In genomic region chr15:81480977-81481379, GRCm38 (mm10) we compare ENCODE assay signal across 8 mouse cellular contexts. TPM values are rescaled to one million over a fixed set of nuclear protein-coding genes. Genes with fewer than 3 reads are reported as not detected.
DNase-seq lines count a peak whose midpoint lies in the region; ATAC-seq and TF ChIP-seq lines count a peak whose summit lies in the region.

No protein-coding gene starts in this region.

- TF ChIP-seq CTCF in gastrocnemius, adult 2 months (IDR thresholded peaks at IDR 0.05), result no peak
- TF ChIP-seq CTCF in liver, adult 2 months (IDR thresholded peaks at IDR 0.05; ENCODE audit: low read depth, low read length), result no peak
- TF ChIP-seq CTCF in midbrain, postnatal 0 days (IDR thresholded peaks at IDR 0.05), result no peak
- TF ChIP-seq CTCF in thymus, adult 2 months (IDR thresholded peaks at IDR 0.05; ENCODE audit: borderline replicate concordance, control insufficient read depth, extremely low read depth, insufficient read depth, low read length, poor library complexity), result no peak

- no peaks in the 10 kb centered on the region for H3K36me3 ChIP-seq in hindbrain, embryonic 15.5 days
- H3K36me3 ChIP-seq in liver, adult 2 months (ENCODE audit: control insufficient read depth, insufficient read depth, low read length), result no peaks in the 10 kb centered on the region
- no peaks in the 10 kb centered on the region for H3K36me3 ChIP-seq in midbrain, postnatal 0 days (ENCODE audit: insufficient read depth, low read length)
- no peaks in the 10 kb centered on the region for H3K36me3 ChIP-seq in thymus, adult 2 months (ENCODE audit: control insufficient read depth, insufficient read depth, low read length)

- no peaks in the 10 kb centered on the region for H3K9me3 ChIP-seq in hindbrain, embryonic 15.5 days
- no peaks in the 10 kb centered on the region for H3K9me3 ChIP-seq in midbrain, postnatal 0 days (ENCODE audit: low read length)

- 0 out of 2 replicates have a peak, but pooled peaks have one; percentile 23 for TF ChIP-seq POLR2A in liver, adult 2 months (IDR thresholded peaks at IDR 0.05; ENCODE audit: extremely low read depth, insufficient read depth, low read length)
- TF ChIP-seq POLR2A in thymus, adult 2 months (IDR thresholded peaks at IDR 0.05; ENCODE audit: control insufficient read depth, extremely low read depth, insufficient read depth, low read length, poor library complexity), result no peak

- H3K27ac ChIP-seq in gastrocnemius, adult 2 months, result no peak overlapping the region
- H3K27ac ChIP-seq in brown adipose tissue, adult 24 weeks (replicated peaks; ENCODE audit: low read depth, low read length), result no peak overlapping the region; the same call in 1 of the 2 replicates
- no peak overlapping the region for H3K27ac ChIP-seq in hindbrain, embryonic 15.5 days (replicated peaks)
- H3K27ac ChIP-seq in liver, adult 2 months (replicated peaks; ENCODE audit: insufficient read depth, low read depth, low read length), result no peak overlapping the region
- no peak overlapping the region for H3K27ac ChIP-seq in midbrain, postnatal 0 days (ENCODE audit: low read depth, low read length)
- H3K27ac ChIP-seq in thymus, adult 2 months (ENCODE audit: control insufficient read depth, insufficient read depth, low read length), result no peak overlapping the region

- H3K4me2 ChIP-seq in hindbrain, embryonic 15.5 days, result peak overlapping the region; percentile 50
- peak overlapping the region; percentile 43; the same call in 1 of the 2 replicates for H3K4me2 ChIP-seq in midbrain, postnatal 0 days (ENCODE audit: low read depth, low read length, poor library complexity, severe bottlenecking)

- H3K4me3 ChIP-seq in gastrocnemius, adult 2 months, result peak overlapping the region; percentile 70
- peak overlapping the region; percentile 58 for H3K4me3 ChIP-seq in brown adipose tissue, adult 24 weeks (ENCODE audit: insufficient read depth, low read depth, low read length)
- H3K4me3 ChIP-seq in hindbrain, embryonic 15.5 days, result peak overlapping the region; percentile 21
- H3K4me3 ChIP-seq in liver, adult 2 months (ENCODE audit: insufficient read depth, low read depth, low read length), result peak overlapping the region; percentile 57
- no peak overlapping the region for H3K4me3 ChIP-seq in midbrain, postnatal 0 days (ENCODE audit: low read depth, low read length)
- H3K4me3 ChIP-seq in thymus, adult 2 months (ENCODE audit: control insufficient read depth, insufficient read depth, low read length), result peak overlapping the region; percentile 54

- H3K9ac ChIP-seq in hindbrain, embryonic 15.5 days, result no peak overlapping the region
- H3K9ac ChIP-seq in liver, adult 2 months (ENCODE audit: low read depth, low read length), result peak overlapping the region; percentile 52
- no peak overlapping the region for H3K9ac ChIP-seq in midbrain, postnatal 0 days (replicated peaks; ENCODE audit: low read length, poor library complexity, severe bottlenecking)

- peaks cover 2% of the 10 kb centered on the region; the same call in 1 of the 2 replicates for H3K4me1 ChIP-seq in brown adipose tissue, adult 24 weeks (ENCODE audit: control insufficient read depth, insufficient read depth, insufficient read length, low read length)
- H3K4me1 ChIP-seq in hindbrain, embryonic 15.5 days (replicated peaks), result peaks cover 5% of the 10 kb centered on the region; the same call in 1 of the 2 replicates
- H3K4me1 ChIP-seq in liver, adult 2 months (ENCODE audit: control insufficient read depth, insufficient read depth, low read length), result 0 out of 2 replicates have a peak, but pooled peaks cover 1% of the 10 kb centered on the region
- H3K4me1 ChIP-seq in midbrain, postnatal 0 days (ENCODE audit: insufficient read depth, low read length), result no peaks in the 10 kb centered on the region
- peaks cover 10% of the 10 kb centered on the region for H3K4me1 ChIP-seq in thymus, adult 2 months (replicated peaks; ENCODE audit: control insufficient read depth, insufficient read depth, low read length)

- H3K27me3 ChIP-seq in hindbrain, embryonic 15.5 days, result no peaks in the 10 kb centered on the region
- no peaks in the 10 kb centered on the region for H3K27me3 ChIP-seq in liver, adult 2 months (ENCODE audit: control insufficient read depth, insufficient read depth, low read length)
- H3K27me3 ChIP-seq in midbrain, postnatal 0 days (ENCODE audit: insufficient read depth, low read length), result no peaks in the 10 kb centered on the region
- no peaks in the 10 kb centered on the region for H3K27me3 ChIP-seq in thymus, adult 2 months (ENCODE audit: control insufficient read depth, insufficient read depth, low read length)

- intact Hi-C loops in gastrocnemius, adult 2 months (cut with DNase I), result no loop called here

- DNase-seq in gastrocnemius, adult 2 months, result peak; percentile 51
- DNase-seq in gastrocnemius, postnatal 4 days (ENCODE audit: low spot score in 2 of 2), result no peak
- DNase-seq in fibroblast of lung, adult 2 months (ENCODE audit: low read depth), result peak; percentile 26
- peak; percentile 79 for DNase-seq in liver, adult 2 months (ENCODE audit: extremely low read depth, low read depth, low spot score)
- no peak for DNase-seq in midbrain, postnatal 0 days (ENCODE audit: low spot score)
- DNase-seq in thymus, adult 2 months, result peak; percentile 27

- no peak for ATAC-seq in hindbrain, embryonic 15.5 days (ENCODE audit: low FRiP score, low read depth)
- no peak for ATAC-seq in midbrain, postnatal 0 days (ENCODE audit: low FRiP score)

- H3K79me2 ChIP-seq in liver, adult 2 months (ENCODE audit: control insufficient read depth, insufficient read depth, low read length), result no peaks in the 10 kb centered on the region

- whole genome bisulfite sequencing in hindbrain, embryonic 15.5 days, result 15% methylated on average over 13 of the region's 13 CpGs
- WGBS in liver, adult 2 months, result 18% methylated on average over 13 of the region's 13 CpGs
- WGBS in midbrain, postnatal 0 days, result 18% methylated on average over 13 of the region's 13 CpGs
- 15% methylated on average over 13 of the region's 13 CpGs for WGBS in thymus, adult 2 months

RNA-seq across cellular contexts. Expression of gene Rbx1, which starts 14.9 kb away (rescaled TPM):
- 100 to 1,000 TPM in 1 of 2 experiments, 10 to 100 TPM in 1; 89.4 to 110 TPM for total RNA-seq in gastrocnemius, adult 2 months (2021)
- 100 to 1,000 TPM; 126 to 134 TPM for total RNA-seq in gastrocnemius, postnatal 4 days (2021)
- 124 and 161 TPM in 2 replicates for polyA plus RNA-seq in brown adipose tissue, adult 24 weeks (2012; ENCODE audit: insufficient read depth, insufficient read length, missing spikeins)
- 378 and 408 TPM in 2 replicates for polyA plus RNA-seq in hindbrain, embryonic 15.5 days (2015; fragmentation: Nextera tagmentation; extraction: Ambion mirVana)
- total RNA-seq in liver, adult 2 months (2014; rRNA removed), result 45.5 and 59.3 TPM in 2 replicates
- polyA plus RNA-seq in liver, adult 2 months (2012; rRNA removed), result 52.3 and 55.4 TPM in 2 replicates
- total RNA-seq in midbrain, postnatal 0 days (2014; rRNA removed), result 152 and 155 TPM in 2 replicates
- 397 and 411 TPM in 2 replicates for polyA plus RNA-seq in midbrain, postnatal 0 days (2015; fragmentation: Nextera tagmentation; extraction: Ambion mirVana)
- polyA plus RNA-seq in thymus, adult 2 months (2012; rRNA removed), result 85.2 and 104 TPM in 2 replicates

Comparison
In these comparisons a context has a peak if more than half of its experiments do, and no peak if none do; other contexts are left out.
1. DNase-seq: peak in gastrocnemius, adult 2 months (single experiment), fibroblast of lung, adult 2 months (single experiment), liver, adult 2 months (single experiment) and thymus, adult 2 months (single experiment); none in gastrocnemius, postnatal 4 days (0 of 2) and midbrain, postnatal 0 days (single experiment).